Mouse (Mus musculus) retina, postnatal 7 days (tissue): Measurements from ENCODE around the gene Myt1l.

Experiments
- DNase-seq: peaks from one replicate; pipeline ENCODE4 v3.0.0-alpha.2; 2012; ENCODE audit warnings: low read depth, low spot score

Gene Myt1l

DNA sequence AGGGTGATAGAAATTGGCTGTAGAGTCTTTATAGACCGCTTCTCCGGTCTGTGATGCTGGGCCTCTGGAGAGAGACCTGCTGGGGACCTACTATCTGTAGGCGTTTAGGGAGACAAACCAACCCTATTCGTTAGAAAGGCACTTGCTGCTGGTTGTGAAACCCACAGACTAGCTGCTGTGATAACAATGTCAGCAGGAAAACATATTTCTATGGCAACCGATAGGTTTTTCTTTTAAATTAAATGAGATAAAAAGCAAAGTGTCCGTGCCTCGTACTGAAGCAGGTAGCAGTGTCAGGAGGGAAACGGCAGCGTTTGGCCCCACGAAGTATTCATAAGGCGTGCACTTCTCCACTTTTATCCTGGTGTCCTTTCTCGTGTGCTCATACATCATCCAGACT is 127.5 kb downstream of the Myt1l start:
- no peak for DNase-seq

DNA sequence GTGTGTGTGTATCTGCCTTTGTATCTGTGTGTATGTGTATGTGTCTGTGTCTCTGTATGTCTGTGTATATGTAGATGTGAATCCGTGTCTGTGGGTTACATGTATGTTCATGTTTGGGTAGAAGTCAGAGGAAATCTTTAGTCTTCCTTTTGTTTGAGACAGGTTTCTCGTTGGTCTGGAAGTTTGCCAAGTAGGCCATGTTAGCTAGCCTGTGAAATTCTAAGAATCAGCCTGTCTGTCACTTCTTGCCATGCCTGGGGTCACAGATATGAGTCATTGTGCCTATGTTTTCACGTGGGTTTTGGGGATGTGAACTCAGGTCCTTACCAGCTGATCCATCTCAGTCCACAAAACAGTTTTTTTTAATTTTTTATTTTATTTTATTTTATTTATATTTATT is 128.9 kb downstream of the Myt1l start:
- DNase-seq: no peak

DNA sequence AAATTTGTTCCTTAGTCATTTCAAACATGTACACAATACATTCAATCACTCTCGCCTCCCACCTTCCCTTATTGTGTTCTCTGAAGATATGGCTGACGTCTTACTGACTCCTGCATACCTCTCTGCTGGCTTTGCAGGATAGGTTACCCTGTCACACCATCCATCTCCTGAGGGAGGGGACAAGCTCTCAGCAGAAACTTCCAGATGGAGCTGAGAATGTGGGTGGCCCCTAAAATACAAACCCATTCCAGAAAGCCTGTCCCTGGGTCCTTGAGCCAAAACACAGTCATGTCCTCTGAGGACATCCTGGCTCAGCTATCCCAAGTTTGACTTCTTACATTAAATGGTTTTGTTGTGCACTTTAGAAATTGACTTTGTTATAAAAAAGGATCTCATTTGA is 129.7 kb downstream of the Myt1l start:
- no peak for DNase-seq

DNA sequence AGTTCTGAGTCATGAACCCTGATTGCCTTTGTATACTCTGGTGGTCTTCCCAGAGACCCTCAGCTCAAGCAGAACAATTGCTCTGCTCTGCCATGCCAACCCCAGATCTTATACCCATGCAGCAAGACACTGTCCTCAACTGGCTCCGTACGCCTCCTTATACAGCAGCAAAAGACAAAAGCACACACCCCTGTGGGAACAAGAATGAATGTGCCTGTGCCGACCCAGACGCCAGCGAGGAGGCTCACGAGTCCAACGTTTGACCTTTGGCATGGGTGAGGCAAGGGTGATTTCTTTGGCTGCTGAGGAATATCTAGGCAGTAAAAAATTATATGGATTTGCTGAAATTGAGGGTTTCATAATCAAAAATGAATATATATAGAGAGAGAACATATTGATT is 143.8 kb downstream of the Myt1l start:
- DNase-seq: no peak

DNA sequence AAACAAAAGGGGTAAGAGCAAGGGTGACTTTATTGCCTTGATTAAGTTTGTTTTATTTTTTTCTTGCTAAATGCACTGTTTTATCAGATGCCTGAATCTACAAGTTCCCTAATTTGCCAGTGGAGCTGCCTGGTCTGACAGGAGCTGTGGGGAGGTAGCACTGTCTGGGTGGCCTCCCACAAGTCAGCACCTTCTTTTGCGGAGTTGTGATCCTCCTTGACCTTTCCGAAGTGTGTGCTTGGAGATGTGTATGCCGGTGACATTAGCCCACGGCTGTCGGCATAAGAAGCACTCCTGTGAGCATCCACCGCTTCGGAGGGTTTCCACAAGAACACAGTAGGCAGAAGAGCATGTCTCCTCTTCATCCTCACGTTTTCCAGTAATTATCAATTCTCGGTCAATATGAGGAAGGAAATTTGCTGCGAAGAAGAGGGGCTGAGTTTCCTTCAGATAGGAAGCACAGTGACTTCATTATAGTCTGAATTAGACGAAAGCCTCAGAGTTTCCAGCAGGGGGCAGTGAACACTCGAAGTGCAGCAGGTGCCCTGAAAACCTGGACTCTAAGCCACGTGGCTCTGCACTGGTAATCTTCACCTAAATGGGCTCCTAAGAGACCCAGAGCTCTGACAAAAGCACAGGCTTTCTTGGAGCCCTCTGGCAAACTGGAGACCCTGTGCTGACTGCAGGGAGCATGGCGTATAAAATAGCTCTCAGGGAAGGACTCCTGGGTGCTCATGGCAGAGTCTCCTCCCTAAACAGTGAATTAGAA is 147.6 kb downstream of the Myt1l start:
- peak; percentile 48 for DNase-seq

DNA sequence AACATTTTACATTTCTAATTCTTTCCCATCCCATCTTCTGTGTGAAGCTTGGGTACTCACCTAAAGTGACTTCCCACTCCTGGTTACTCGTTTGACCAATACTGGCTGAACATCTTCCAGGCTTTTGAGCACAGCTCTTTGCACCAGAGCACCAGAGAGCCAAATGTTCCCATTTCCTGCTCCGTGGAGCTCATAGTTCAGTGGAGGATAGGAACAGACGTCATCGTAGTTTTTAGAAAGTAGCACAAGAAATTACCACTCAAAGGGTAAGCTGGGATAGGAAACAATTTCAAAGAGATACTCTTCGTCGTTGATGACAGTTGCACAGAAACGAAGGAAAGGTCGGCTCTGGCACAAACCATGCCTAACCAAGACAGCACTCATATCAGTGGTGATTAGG is 154.2 kb downstream of the Myt1l start:
- no peak for DNase-seq

DNA sequence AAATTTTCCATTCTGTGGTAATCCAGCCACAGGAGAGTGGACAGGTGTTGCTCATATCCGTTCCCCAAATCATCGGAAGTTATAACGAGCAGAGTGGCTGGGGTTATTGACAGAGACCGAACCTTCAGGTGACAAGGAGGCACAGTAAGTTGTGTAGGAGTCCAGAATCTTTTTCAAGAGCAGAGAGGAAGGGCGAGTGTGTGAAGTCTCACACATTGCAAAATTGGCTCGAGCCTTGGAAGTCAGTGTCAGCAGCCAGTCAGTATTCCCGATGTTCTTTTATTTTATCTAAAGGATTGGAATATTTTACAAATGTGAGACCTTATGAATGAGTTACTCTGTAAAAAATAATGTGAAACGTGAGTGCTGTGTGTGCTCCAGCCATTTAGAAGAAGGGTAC is 154.8 kb downstream of the Myt1l start:
- DNase-seq: no peak

DNA sequence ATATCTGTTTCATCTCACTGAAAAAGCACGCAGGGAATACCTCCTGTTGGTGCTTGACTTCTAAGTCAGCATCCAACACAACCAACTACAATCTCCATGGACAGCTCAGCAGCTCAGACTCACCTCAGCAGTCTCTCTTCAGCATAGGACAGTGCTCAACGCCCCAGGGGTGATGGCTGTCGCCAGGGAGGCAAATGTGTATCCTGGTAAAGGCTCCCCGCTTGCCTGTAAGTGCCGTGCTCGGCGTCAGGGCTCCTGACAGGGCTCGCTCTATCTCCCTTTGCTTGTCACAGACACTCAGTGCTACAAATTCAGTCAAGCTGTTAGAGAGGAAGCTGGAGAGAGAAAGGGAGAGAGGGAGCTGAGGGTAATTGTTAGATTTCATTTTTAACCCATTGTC is 158.1 kb downstream of the Myt1l start:
- DNase-seq: no peak

DNA sequence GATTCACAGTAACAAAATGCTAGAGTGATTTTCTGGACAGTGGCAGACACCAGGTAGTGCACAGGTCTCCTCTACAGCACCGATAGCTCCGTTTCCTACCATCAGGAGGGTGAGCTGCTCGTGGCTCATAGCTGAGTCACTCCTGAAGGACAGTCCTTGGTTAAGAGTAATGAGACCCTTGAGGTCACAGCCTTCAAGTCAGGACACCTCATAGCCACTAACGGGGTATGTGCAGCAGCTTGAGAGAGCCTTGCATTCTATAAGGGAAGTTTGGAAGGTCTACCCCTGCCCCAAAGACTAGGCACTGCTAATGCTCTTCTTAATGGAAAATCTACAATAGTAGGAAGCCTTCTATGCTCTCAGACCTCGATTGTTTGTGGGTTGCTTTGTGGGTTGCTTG is 163.4 kb downstream of the Myt1l start:
- no peak for DNase-seq

DNA sequence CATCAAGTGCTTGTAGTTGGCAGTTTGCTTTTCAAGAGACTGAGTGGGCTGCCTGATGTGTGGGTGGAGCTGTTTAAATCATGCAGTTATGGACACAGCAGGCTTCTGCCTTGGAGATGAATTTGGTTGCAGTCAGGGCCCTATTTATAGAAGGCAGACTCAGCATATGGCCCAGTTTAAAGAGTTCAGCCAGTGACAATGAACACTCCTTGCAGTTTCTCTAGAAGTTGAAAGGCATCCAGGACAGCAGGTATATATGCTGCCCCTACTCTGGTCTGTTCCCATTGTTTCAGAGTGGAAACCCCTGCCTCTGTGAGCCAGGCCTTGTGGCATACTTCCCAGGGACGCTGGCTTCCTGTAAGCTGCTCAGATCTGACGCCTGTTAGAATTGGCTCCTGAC is 167.0 kb downstream of the Myt1l start:
- DNase-seq: no peak

DNA sequence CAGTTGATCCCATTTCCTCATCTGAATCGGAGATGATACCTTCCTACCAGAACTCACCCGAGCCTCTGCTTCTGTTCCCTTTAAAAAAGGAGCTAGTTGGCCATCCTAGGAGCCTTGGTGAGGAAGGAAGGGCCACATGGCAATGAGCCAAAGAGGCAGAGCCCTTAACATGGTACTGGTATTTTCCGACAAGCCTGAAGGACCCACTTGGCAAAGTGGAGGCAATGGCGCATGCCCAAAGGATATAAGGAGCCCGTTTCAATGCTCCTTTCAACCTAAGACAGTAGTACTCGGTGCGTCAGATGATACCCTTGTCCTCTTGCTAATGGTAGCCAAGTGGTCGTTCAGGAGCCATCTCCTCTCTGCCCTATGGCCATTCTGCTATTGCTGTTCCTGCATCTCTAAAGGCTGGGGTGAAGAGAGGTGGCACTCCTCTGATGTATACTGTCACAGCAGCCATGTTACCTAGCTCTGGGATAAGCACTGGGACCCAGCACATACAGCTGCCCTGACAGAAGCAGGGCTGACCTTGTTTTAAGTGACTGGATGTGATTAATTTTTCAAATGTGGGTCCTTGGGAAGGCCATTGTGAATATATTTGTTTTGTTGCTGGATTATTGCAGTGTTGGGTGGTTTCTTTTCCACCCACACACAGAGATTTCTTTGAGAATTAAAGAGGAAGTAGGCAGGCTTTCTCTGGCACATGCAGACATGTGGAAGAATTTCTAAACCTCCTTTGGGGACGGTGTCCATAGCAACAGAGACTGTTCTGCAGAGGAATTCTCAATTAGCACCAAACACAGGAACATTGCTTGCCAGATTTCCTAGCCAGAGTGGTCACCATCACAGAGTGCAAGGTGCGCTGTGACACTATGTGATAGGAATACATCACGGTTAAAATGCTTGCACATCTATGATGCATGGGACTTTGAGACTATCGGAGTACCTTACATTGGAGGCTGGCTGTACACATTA is 169.6 kb downstream of the Myt1l start:
- DNase-seq: no peak

DNA sequence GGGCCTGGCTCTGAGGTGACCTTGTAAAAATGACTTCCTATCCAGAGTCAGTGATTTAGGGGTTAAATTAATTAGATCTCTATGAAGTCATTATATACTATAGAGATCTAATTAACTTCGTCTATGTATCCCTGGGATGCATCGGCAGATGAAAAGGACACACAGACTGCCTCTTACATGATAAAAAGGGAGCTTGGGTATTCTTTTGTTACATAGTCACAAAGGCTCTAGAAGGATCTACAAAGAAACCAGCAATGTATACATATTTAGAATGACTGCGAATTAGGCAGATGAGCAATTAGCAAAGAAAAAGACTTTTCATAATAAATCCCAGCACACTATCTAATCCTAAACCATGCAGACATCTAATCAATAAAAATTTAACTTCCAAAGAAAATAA is 170.4 kb downstream of the Myt1l start:
- DNase-seq: no peak

DNA sequence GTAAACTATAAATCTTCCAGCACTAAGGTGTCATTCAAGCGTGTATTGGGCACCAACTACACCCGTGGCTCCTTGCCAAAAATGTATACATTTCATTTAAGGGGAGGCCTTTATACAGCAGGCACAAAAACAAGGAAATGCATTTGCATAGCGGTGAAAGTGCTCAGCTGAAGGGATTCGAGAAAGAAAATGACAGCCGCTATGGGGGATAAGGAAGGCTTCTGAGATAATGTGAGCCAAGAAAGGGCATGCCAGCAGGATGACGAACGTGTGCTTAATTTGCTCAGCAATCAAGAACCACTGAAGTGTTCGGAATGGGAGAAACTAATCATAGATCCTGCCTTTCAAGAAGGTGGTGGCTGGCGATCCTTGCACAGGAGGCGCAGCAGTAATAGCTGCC is 170.8 kb downstream of the Myt1l start:
- no peak for DNase-seq

DNA sequence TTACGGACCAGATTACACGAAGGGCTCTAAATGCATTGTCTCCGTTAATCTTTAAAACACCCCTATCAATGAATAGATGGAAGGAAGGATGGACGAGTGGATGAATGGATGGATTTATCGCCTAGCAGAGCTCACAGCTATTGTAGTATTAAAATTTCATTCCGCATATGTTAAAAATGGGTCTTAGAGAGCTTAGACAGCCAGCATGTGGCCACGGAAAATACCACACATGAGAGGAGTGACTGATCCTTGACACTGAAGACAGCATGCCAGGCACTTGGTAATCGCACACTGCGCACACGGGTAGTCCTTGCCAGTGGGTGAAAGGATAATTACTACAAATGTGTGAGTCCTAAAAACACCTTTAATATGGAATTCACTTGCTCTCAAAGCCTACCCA is 171.2 kb downstream of the Myt1l start:
- no peak for DNase-seq

DNA sequence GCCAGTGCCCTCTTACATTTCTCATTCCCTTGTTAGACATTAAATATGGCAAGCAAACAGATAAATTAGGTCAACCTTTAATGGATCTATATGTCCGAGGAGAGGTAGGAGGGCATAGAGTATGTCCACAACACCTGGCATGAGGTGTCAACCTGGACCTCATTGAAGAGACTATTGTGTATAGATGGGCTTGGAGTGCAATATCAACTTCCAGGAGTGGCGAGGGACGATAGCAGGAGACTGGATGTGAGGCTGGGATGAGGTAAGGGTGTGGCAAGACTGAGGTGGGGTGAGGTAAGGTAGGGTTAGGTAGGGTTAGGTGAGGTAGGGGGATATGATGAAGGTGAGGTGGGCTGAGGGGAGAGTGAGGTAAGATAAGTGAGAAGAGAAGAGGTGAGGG is 171.8 kb downstream of the Myt1l start:
- no peak for DNase-seq

DNA sequence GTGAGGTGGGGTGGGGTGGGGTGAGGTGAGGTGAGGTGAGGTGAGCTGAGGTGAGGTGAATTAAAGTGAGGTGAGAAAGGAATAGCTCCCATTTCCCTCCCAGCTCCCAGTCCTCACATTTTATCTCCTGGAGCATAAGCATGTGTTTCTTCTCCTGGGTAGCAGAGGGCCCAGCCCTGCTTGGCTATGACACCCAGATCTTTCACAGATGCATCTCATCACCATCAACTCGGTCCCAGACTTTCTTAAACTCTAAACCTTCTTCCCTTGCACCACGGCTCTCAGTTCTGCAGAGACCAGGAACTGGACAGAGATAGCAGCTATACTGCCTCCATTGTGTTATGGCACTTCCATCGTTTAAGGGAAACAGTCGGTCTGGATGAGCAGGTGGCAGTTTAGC is 172.9 kb downstream of the Myt1l start:
- DNase-seq: no peak

DNA sequence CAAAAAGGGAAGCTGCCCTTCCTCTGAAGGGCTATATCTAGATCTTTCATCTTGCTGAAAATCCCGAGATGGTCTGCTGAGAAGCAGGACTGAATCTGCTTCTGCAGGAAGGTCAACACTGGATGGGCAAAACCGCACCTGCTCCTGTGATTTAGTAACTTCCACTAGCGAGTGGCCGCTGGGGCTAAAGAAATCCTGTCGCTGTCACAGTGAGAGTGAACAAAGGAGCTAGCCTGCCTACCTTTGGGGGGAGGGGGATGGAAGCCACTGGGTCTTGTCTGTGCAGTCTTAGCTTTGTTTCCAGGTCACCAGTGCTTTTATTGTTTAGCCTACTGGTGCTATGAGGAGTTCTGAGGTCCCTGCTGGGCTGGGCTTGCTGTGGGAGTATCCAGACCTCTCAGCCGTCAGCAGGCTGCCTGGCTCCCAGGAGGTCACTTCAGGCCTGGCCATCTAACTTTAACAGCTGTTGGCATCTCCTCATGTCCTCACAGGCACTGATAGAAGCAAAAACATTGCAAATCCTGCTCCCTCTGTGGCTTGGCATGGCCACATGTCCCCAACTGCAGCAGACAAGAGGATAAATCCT is 173.6 kb downstream of the Myt1l start:
- no peak for DNase-seq

DNA sequence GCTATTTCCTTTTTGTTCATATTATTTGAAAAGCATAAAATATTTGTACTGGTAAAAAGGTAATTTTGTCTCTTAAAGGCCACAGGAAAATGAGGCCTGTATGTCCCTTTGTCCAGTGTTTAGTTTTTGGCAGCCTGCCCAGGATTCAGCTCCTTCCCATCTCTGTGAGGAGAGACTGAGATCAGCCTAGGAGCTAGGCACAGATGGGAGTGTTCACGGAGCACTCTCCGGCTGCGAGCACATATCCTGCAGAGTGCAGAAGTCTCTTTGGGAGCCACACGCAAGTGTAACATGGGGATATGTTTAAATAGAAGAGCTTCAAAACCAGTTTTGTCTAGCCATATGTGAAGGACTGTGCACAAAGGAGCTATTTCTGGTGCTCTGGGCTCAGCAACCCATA is 174.4 kb downstream of the Myt1l start:
- DNase-seq: no peak

DNA sequence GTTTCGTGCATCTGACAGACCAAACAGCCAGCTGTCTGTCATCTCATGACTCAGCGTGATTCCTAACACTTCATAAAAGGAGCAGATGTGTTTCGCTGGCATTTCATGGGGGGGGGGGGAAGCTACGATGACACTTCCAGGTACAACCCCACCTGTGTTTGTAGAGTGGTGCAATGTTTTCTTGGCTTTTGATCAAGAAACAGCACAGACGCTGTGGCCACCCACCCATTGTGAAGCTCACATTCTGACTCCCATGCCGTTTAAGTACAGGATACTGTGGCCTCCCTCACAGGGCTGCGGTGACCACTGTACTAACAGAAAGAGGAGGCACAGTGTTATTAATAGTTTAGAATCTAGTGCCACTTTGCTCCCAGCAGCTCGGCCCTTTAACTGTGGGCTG is 175.4 kb downstream of the Myt1l start:
- DNase-seq: no peak

DNA sequence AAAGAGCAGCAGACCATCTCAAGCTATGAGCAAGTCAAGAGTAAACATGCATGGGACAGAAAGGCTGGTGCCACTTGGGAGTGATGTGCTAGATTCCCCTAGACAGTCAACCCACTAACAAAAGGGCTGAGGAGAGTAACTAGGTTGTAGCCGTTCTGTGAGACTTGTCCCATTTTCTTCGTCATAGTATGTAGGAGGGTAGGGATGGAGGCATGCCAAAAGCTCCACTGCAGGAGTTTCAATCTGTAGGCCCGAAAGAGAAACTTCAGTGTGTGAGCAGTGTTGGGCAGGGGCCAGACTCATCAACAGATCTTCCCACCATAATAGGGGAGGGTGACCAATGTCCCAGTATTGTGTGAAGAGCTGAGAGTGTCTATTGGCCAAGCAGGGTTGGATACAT is 178.9 kb downstream of the Myt1l start:
- DNase-seq: no peak

DNA sequence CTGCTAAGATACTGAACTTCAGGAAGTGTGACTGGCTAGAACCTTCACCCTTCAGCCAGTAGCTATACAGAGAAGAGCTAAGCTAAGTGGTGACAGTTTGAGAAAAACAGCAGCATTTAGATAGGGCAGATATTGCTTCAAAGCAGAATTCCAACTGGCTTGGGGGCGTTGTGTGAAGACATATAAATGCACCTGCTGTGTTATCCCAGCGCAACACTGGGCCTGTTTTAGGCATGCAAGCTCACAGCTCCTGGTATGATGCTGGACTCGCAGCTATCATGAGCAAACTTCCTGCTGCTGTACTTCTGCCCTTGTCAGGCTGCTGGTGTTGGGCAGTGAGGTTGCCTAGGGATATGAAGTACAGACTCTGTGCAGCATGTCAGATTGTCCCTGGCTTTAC is 180.0 kb downstream of the Myt1l start:
- no peak for DNase-seq
